Mouse (Mus musculus): ENCODE data around the gene Vamp9.

Vamp9 gene

GRCm38 (mm10) chr5:99941776-99942502 is 35.9 kb downstream of the Vamp9 start:
- DNase-seq (ENCODE audit: low read depth): no peak

GRCm38 (mm10) chr5:99952513-99952912 is 46.5 kb downstream of the Vamp9 start:
- DNase-seq (ENCODE audit: low read depth): no peak

GRCm38 (mm10) chr5:99953883-99954282 is 47.8 kb downstream of the Vamp9 start:
- no peak for DNase-seq (ENCODE audit: low read depth)

- no peak for DNase-seq (ENCODE audit: low read depth)
Observed at GRCm38 (mm10) chr5:99958666-99959065, 52.6 kb downstream of the Vamp9 start.

DNA sequence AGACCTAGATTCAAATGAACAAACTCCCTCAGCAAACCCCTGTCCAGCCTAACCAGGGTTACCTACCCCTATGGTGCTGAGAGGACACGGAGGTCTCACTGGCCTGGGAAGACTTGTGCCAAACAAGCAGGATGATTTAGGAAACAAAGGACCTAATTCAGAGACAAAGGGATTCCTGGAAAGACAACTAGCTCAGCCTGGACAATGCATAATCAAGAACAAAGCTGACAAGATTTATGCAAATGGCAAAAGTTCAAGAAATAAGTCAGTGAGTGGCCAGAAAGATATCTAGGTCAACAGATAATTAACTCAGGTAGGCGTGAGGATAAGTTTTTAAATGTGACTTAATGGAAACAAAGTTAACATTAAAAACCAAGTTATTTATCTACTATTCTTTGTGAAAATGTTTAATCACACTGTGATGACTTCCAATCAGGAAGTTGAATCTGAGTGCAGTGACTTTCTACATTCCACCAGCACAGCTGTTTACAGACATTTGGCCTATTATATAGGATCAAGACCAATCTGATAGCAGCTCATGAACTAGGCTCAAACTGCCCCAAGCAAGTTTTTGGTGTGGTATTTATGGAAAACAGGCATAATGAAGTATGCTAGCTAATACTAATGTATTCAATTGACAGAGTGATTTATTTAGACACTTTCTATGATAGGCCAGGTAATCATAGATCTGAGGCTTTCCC is 53.3 kb downstream of the Vamp9 start:
- no peak for DNase-seq (ENCODE audit: low read depth)

DNA sequence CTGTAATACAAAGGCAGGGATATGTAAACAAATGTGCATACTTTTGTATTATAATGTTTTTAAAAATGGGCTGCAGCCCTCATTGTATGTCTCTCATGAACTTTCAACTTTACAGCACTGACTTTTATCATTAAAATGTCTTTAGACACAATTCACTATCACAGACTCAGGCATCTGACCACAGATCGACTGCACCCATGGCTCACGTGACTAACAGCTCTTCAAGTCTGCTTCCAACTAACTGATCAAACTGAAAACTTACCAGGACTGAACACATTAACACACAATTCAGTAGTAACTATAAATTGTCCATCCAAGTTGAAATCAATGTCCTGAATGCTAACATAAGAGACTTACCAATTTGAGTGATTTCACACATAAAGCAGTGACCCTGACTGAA is 53.9 kb downstream of the Vamp9 start:
- no peak for DNase-seq (ENCODE audit: low read depth)

DNA sequence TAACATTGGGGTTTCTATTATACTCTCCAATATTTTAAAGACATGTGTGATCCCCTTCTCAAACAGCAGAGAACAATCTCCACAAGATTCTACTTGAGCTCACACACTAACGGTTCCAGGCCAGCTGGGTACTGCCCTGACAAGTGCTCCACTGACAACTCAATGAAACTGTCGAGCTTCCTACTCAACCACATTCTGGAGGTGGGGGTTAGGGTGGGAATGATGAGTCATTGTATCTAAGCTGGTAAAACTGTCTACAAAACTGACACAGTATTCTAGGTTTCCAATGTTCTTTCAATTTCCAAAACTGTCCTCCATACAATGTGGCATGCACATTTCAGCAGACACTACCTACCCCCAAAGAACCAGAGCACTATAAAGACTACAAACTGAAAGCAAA is 67.9 kb downstream of the Vamp9 start:
- DNase-seq (ENCODE audit: low read depth): no peak

GRCm38 (mm10) chr5:99975061-99975460 is 69.0 kb downstream of the Vamp9 start:
- no peak for DNase-seq (ENCODE audit: low read depth)

DNA sequence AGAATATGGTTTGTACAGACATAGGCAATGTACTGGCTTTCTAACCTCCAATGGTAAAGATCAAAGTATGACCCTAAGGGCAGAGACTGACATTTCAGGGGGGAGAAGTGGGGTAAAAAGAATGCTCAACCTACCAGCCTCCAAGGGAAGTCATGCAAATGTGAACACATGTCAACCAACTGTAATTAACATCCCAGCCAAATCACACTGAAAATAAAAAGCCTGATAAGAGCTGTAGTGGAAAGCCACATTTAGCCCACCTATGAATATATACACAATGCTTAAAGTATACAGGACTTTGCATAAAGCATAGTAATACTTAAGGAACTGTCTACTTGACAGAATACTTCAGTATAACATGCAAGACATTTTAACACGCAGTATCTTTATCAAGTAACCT is 69.7 kb downstream of the Vamp9 start:
- DNase-seq (ENCODE audit: low read depth): no peak

DNA sequence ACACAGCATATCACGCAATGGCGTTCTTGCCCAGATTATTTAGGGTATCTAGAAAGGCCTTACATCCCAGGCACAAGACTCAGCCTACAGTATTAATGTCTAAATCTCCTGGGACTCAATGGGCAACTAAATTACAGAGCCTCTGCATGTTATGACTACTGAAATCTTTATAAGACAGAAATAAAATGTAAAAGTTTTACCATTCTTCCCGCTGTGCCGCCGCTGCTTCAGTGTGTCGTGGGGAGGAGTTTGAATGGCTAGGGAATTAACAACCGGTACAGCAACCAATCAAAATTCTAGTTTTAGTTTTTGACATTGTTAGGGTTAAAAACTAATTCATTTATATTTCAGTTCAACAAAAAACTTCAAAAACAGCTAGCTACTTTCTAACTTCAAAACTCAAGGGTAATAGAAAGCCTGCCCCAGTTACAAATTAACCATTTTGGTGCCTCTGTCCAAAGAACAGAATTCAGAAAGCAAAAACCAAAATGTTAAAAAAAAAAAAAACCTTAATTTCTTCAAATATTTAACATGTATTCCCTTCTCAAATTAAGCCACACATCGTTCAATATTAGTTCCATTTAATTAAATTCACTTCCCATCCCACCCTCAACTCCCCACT is 70.4 kb downstream of the Vamp9 start:
- DNase-seq (ENCODE audit: low read depth): no peak

GRCm38 (mm10) chr5:99977516-99978301 is 71.7 kb downstream of the Vamp9 start:
- peak; percentile 66 for DNase-seq (ENCODE audit: low read depth)

- DNase-seq (ENCODE audit: low read depth): peak; percentile 94
Observed at GRCm38 (mm10) chr5:99978699-99979442, 72.8 kb downstream of the Vamp9 start, which contains the start of the genes Hnrnpd and 4930524J08Rik. TSS of gene Hnrnpd (minus strand) at chr5:99978938. TSS of gene 4930524J08Rik (plus strand) at chr5:99979061.

DNA sequence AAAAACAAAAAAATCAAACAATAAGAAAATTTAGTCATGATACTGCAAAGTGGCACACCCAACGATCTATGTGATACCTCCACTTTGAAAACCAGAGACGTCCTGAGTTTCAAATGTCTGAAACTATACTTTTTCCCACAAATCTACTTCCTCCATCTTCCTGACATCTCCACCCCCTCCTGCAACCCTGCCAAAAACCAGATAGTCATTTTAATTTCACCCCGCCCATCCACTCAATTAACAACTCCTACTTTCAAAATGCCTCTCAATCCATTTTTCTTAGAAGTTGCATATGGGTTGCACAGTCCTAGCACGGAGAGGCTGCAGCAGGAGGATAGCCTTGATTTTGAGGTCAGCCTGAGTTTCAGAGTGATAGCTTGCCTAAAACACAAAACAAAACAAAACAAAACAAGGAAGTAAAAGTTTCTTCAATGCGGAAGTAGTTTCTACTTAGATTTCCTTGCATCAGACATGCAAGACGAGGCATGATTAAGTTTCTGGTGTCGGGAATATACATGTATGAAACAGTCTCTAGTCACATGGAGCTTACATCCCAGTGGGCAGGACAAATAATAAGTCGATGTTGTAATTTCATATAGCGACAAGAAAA is 77.5 kb downstream of the Vamp9 start:
- no peak for DNase-seq (ENCODE audit: low read depth)

GRCm38 (mm10) chr5:99994166-99994565 is 88.1 kb downstream of the Vamp9 start:
- DNase-seq (ENCODE audit: low read depth): no peak

DNA sequence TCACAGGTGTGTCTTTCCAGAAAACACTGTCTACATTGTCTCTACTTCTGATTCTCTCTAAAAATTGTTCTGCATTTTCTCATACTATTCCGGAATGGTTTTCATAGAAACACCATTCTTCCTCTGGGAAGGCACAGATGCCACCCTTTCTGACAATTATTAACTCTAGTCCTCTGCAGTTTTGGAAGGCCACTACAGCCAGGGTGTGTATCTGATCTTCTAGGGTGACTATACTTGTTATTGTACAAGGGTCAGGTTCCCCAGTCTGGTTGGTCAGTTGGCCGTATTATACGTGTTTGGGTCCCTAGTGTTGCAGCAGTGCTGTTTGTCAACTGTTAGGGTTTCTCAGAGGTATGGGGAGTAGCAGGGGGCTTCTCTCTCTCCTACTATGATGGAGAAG is 88.6 kb downstream of the Vamp9 start:
- DNase-seq (ENCODE audit: low read depth): no peak

DNA sequence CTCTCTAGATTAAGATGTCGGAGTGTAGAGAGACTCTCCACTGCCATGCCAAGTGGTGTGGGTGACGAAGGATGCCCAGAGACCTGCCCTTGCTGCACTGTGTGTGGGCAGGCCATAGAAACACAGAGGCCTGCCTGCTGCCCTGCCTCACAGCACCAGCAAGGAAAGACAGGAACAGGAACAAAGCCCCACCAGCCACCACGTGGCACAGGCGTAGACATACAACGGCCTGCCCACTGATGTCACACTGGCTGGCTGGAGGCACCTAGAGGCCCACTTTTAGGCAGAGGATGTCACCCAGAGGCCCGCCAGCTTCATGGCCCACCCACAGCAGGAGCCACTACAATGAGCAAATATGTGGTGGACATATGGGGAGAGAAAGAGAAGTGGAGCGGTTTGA is 94.0 kb downstream of the Vamp9 start:
- DNase-seq (ENCODE audit: low read depth): no peak

DNA sequence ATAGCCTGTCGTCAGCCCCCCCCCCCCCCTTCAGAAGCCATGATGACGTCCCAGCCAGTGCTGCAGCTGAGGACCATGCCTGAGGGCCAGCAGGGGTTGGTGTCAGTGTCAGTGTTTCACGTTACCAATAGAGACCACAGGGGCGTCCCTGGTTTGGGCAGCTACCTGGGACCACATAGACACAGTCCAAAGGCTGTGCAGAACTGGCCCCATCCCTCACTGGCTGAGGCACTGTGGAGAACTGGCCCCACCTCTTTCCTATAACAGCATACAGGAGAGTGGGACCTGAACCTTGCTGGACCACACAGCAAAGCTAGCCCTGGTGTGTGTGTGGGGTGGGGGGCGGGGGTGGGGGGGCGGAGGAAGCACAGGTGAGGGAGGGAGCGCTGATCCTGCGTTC is 94.4 kb downstream of the Vamp9 start:
- no peak for DNase-seq (ENCODE audit: low read depth)

Measured in naive thymus-derived CD4-positive, alpha-beta T cell, adult 2 months (primary cell).